Comparison of ENCODE assay signal across 13 mouse cellular contexts in the genomic region with DNA sequence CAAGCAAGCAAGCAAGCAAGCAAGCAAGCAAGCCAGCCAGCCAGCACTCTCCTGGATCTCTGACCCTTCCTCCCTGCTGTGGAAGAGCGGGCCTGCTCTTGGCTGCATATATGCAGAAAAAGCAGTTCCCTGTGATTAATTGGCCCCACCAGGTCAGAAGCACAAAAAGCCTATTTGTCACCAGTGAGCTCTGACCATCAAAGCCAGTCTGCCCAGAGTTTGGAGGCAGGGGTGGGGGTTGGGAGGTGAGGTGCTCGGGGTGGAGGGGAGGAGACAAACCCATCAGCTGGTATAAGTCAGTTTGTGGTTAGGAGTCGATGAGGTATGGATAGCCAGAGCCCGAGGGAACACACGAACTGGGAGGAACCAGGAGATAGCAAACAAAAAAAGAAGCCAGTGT.
A peak's percentile ranks its signal among the peaks of the same experiment; 100 is the strongest.
DNase-seq lines count a peak whose midpoint lies in the region; ATAC-seq lines count a peak whose summit lies in the region.
"Had no signal": no experiment of that assay in that cellular context is flagged by ENCODE, and none has a peak within 500 bp of the region (broad histone marks: within the 10 kb centered on the region; RNA-seq: fewer than 3 reads in every experiment).

No protein-coding gene starts in this region.

- peak overlapping the region; percentile 73 for H3K27ac ChIP-seq in forebrain, embryonic 10.5 days
- no peak overlapping the region for H3K27ac ChIP-seq in forebrain, embryonic 12.5 days
- peak overlapping the region; percentile 50 for H3K27ac ChIP-seq in midbrain, embryonic 10.5 days (replicated peaks)
- no peak overlapping the region for H3K27ac ChIP-seq in midbrain, embryonic 16.5 days (ENCODE audit: low read length)
- no peak overlapping the region for H3K27ac ChIP-seq in embryonic facial prominence, embryonic 11.5 days (replicated peaks; ENCODE audit: low read depth, low read length)
- peak overlapping the region; percentile 67; the same call in 1 of the 2 replicates for H3K27ac ChIP-seq in neural tube, embryonic 11.5 days (ENCODE audit: low read depth, low read length)
- H3K27ac ChIP-seq: embryonic facial prominence, embryonic 13.5 days; intestine, embryonic 15.5 days had no signal

- no peak for ATAC-seq in forebrain, embryonic 12.5 days (ENCODE audit: low FRiP score)
- ATAC-seq in midbrain, embryonic 16.5 days, result no peak
- ATAC-seq in embryonic facial prominence, embryonic 11.5 days (replicated peaks; ENCODE audit: insufficient number of reproducible peaks, low FRiP score, low TSS enrichment, low read depth), result no peak
- no peak for ATAC-seq in neural tube, embryonic 11.5 days (ENCODE audit: insufficient read depth, low FRiP score, low TSS enrichment)
- ATAC-seq: intestine, embryonic 15.5 days had no signal

- H3K4me1 ChIP-seq in forebrain, embryonic 10.5 days, result peaks cover 35% of the 10 kb centered on the region
- H3K4me1 ChIP-seq in forebrain, embryonic 12.5 days, result peaks cover 22% of the 10 kb centered on the region
- peaks cover 30% of the 10 kb centered on the region for H3K4me1 ChIP-seq in midbrain, embryonic 10.5 days
- no peaks in the 10 kb centered on the region for H3K4me1 ChIP-seq in midbrain, embryonic 16.5 days (ENCODE audit: control insufficient read depth, insufficient read depth, low read length)
- H3K4me1 ChIP-seq in embryonic facial prominence, embryonic 11.5 days (ENCODE audit: control insufficient read depth, insufficient read depth, low read length), result no peaks in the 10 kb centered on the region
- H3K4me1 ChIP-seq in neural tube, embryonic 11.5 days (ENCODE audit: control insufficient read depth, insufficient read depth, low read length), result peaks cover 22% of the 10 kb centered on the region
- H3K4me1 ChIP-seq: embryonic facial prominence, embryonic 13.5 days; intestine, embryonic 15.5 days had no signal

- H3K9me3 ChIP-seq in forebrain, embryonic 10.5 days, result no peaks in the 10 kb centered on the region
- H3K9me3 ChIP-seq in forebrain, embryonic 12.5 days, result no peaks in the 10 kb centered on the region
- no peaks in the 10 kb centered on the region for H3K9me3 ChIP-seq in midbrain, embryonic 10.5 days (replicated peaks)
- no peaks in the 10 kb centered on the region for H3K9me3 ChIP-seq in midbrain, embryonic 16.5 days (replicated peaks; ENCODE audit: control insufficient read depth, low read length, poor library complexity, severe bottlenecking)
- H3K9me3 ChIP-seq in embryonic facial prominence, embryonic 11.5 days (replicated peaks; ENCODE audit: control insufficient read depth, low read length), result no peaks in the 10 kb centered on the region
- H3K9me3 ChIP-seq in neural tube, embryonic 11.5 days (ENCODE audit: control insufficient read depth, low read length), result no peaks in the 10 kb centered on the region
- H3K9me3 ChIP-seq: embryonic facial prominence, embryonic 13.5 days; intestine, embryonic 15.5 days had no signal

- H3K9ac ChIP-seq in forebrain, embryonic 12.5 days, result no peak overlapping the region
- no peak overlapping the region for H3K9ac ChIP-seq in midbrain, embryonic 16.5 days (ENCODE audit: low read depth, low read length)
- H3K9ac ChIP-seq in embryonic facial prominence, embryonic 11.5 days (replicated peaks; ENCODE audit: low read length), result peak overlapping the region; percentile 22; the same call in 1 of the 2 replicates
- H3K9ac ChIP-seq in neural tube, embryonic 11.5 days (ENCODE audit: low read length), result no peak overlapping the region
- H3K9ac ChIP-seq: embryonic facial prominence, embryonic 13.5 days; intestine, embryonic 15.5 days had no signal

- H3K4me2 ChIP-seq in forebrain, embryonic 12.5 days, result no peak overlapping the region
- H3K4me2 ChIP-seq in midbrain, embryonic 16.5 days (ENCODE audit: low read length), result no peak overlapping the region
- H3K4me2 ChIP-seq in embryonic facial prominence, embryonic 11.5 days (ENCODE audit: low read depth, low read length), result no peak overlapping the region
- no peak overlapping the region for H3K4me2 ChIP-seq in neural tube, embryonic 11.5 days (ENCODE audit: low read depth)
- H3K4me2 ChIP-seq: embryonic facial prominence, embryonic 13.5 days; intestine, embryonic 15.5 days had no signal

- WGBS in forebrain, embryonic 10.5 days, result 19% methylated on average over 5 of the region's 5 CpGs
- WGBS in forebrain, embryonic 12.5 days, result 18% methylated on average over 5 of the region's 5 CpGs
- WGBS in midbrain, embryonic 10.5 days, result 40% methylated on average over 5 of the region's 5 CpGs
- WGBS in midbrain, embryonic 16.5 days, result 25% methylated on average over 5 of the region's 5 CpGs
- WGBS in embryonic facial prominence, embryonic 11.5 days, result 21% methylated on average over 5 of the region's 5 CpGs
- 6% methylated on average over 5 of the region's 5 CpGs for WGBS in neural tube, embryonic 11.5 days

- peaks cover 23% of the 10 kb centered on the region for H3K27me3 ChIP-seq in forebrain, embryonic 10.5 days (ENCODE audit: poor library complexity, severe bottlenecking)
- peaks cover 14% of the 10 kb centered on the region for H3K27me3 ChIP-seq in forebrain, embryonic 12.5 days
- no peaks in the 10 kb centered on the region; the same call in 1 of the 2 replicates for H3K27me3 ChIP-seq in midbrain, embryonic 10.5 days (ENCODE audit: low read depth, poor library complexity, severe bottlenecking)
- no peaks in the 10 kb centered on the region for H3K27me3 ChIP-seq in midbrain, embryonic 16.5 days (ENCODE audit: control insufficient read depth, insufficient read depth, low read depth, low read length)
- no peaks in the 10 kb centered on the region for H3K27me3 ChIP-seq in embryonic facial prominence, embryonic 11.5 days (ENCODE audit: control insufficient read depth, insufficient read depth, low read length)
- H3K27me3 ChIP-seq in neural tube, embryonic 11.5 days (ENCODE audit: control insufficient read depth, insufficient read depth, low read length), result no peaks in the 10 kb centered on the region
- H3K27me3 ChIP-seq: embryonic facial prominence, embryonic 13.5 days; intestine, embryonic 15.5 days had no signal

- H3K4me3 ChIP-seq in forebrain, embryonic 10.5 days, result no peak overlapping the region
- no peak overlapping the region for H3K4me3 ChIP-seq in forebrain, embryonic 12.5 days (replicated peaks)
- no peak overlapping the region for H3K4me3 ChIP-seq in midbrain, embryonic 10.5 days
- no peak overlapping the region for H3K4me3 ChIP-seq in midbrain, embryonic 16.5 days (ENCODE audit: low read depth, low read length)
- no peak overlapping the region for H3K4me3 ChIP-seq in embryonic facial prominence, embryonic 11.5 days (ENCODE audit: low read depth, low read length)
- no peak overlapping the region for H3K4me3 ChIP-seq in neural tube, embryonic 11.5 days (ENCODE audit: low read depth, low read length)
- H3K4me3 ChIP-seq: embryonic facial prominence, embryonic 13.5 days; intestine, embryonic 15.5 days had no signal

- DNase-seq in forebrain, embryonic 10.5 days (ENCODE audit: extremely low spot score, low spot score), result peak; percentile 28
- DNase-seq in midbrain, embryonic 10.5 days (ENCODE audit: low spot score), result no peak
- no peak for DNase-seq in embryonic facial prominence, embryonic 11.5 days (ENCODE audit: low spot score)
- DNase-seq in neural tube, embryonic 11.5 days (ENCODE audit: low spot score), result peak; percentile 52
- no peak for DNase-seq in adipocyte (ENCODE audit: low spot score)
- DNase-seq in left cerebral cortex, adult 9 months (ENCODE audit: low spot score in 2 of 2), result no peak
- DNase-seq: cerebellum, adult 2 months; heart, postnatal 14 days; right cerebral cortex, postnatal 14 days had no signal

- H3K36me3 ChIP-seq in forebrain, embryonic 10.5 days (replicated peaks), result no peaks in the 10 kb centered on the region
- no peaks in the 10 kb centered on the region for H3K36me3 ChIP-seq in forebrain, embryonic 12.5 days (replicated peaks)
- H3K36me3 ChIP-seq in midbrain, embryonic 10.5 days, result no peaks in the 10 kb centered on the region
- H3K36me3 ChIP-seq in midbrain, embryonic 16.5 days (ENCODE audit: control insufficient read depth, insufficient read depth, low read length), result no peaks in the 10 kb centered on the region
- H3K36me3 ChIP-seq in embryonic facial prominence, embryonic 11.5 days (replicated peaks; ENCODE audit: control insufficient read depth, insufficient read depth, low read depth, low read length), result no peaks in the 10 kb centered on the region
- H3K36me3 ChIP-seq in neural tube, embryonic 11.5 days (ENCODE audit: control insufficient read depth, insufficient read depth, low read length), result no peaks in the 10 kb centered on the region
- H3K36me3 ChIP-seq: embryonic facial prominence, embryonic 13.5 days; intestine, embryonic 15.5 days had no signal

Comparison
In these comparisons a context has a peak if more than half of its experiments do, and no peak if none do; other contexts are left out.
1. H3K27ac ChIP-seq: peak in forebrain, embryonic 10.5 days (single experiment), midbrain, embryonic 10.5 days (single experiment) and neural tube, embryonic 11.5 days (single experiment); none in forebrain, embryonic 12.5 days (single experiment), midbrain, embryonic 16.5 days (single experiment) and embryonic facial prominence, embryonic 11.5 days (single experiment).
2. DNase-seq: peak in forebrain, embryonic 10.5 days (single experiment) and neural tube, embryonic 11.5 days (single experiment); none in midbrain, embryonic 10.5 days (single experiment), embryonic facial prominence, embryonic 11.5 days (single experiment), adipocyte (single experiment) and left cerebral cortex, adult 9 months (0 of 2).